Mouse (Mus musculus): ENCODE measurements at regions not wholly inside any gene's neighbourhood (a gene's known extent, or its start where the extent isn't known, plus 50 kb on each side); places are given as distances from the start of the nearest gene placed in this dataset.

- ATAC-seq (ENCODE audit: insufficient read depth) (no peak), DNase-seq (ENCODE audit: low read depth in 3 of 3, low spot score in 3 of 3) (no peak)
- Histone ChIP-seq H3K4me2 (ENCODE audit: low read depth) (no peak overlapping the region), H3K4me1 (replicated peaks; ENCODE audit: control insufficient read depth in 2 of 2, insufficient read depth in 2 of 2, low read length in 1 of 2) (no peaks in the 10 kb centered on the region), H3K9me3 (ENCODE audit: control insufficient read depth, low read length) (no peaks in the 10 kb centered on the region), H3K27me3 (ENCODE audit: control insufficient read depth, insufficient read depth, low read length) (no peaks in the 10 kb centered on the region), H3K9ac (replicated peaks) (no peak overlapping the region), H3K27ac (no peak overlapping the region), H3K36me3 (replicated peaks; ENCODE audit: control insufficient read depth, insufficient read depth, low read depth) (no peaks in the 10 kb centered on the region), H3K4me3 (ENCODE audit: insufficient read depth in 1 of 2, low read depth in 2 of 2, low read length in 2 of 2) (no peak overlapping the region)
- TF ChIP-seq CTCF (IDR thresholded peaks at IDR 0.05; ENCODE audit: low read depth) (no peak), EP300 (IDR thresholded peaks at IDR 0.05; ENCODE audit: low read depth) (no peak)
Observed at GRCm38 (mm10) chr10:16341496-16341895, 1381.5 kb upstream of the Cited2 start.

GRCm38 (mm10) chr10:16364001-16364400 is 1359.0 kb upstream of the Cited2 start:
- Histone ChIP-seq H3K9me3 (ENCODE audit: control insufficient read depth, low read length) (no peaks in the 10 kb centered on the region), H3K27ac (no peak overlapping the region), H3K4me1 (replicated peaks; ENCODE audit: control insufficient read depth in 2 of 2, insufficient read depth in 2 of 2, low read length in 1 of 2) (no peaks in the 10 kb centered on the region), H3K27me3 (ENCODE audit: control insufficient read depth, insufficient read depth, low read length) (no peaks in the 10 kb centered on the region), H3K4me3 (ENCODE audit: insufficient read depth in 1 of 2, low read depth in 2 of 2, low read length in 2 of 2) (no peak overlapping the region), H3K9ac (replicated peaks) (no peak overlapping the region), H3K4me2 (ENCODE audit: low read depth) (no peak overlapping the region), H3K36me3 (replicated peaks; ENCODE audit: control insufficient read depth, insufficient read depth, low read depth) (no peaks in the 10 kb centered on the region)
- no peak for DNase-seq (ENCODE audit: low read depth in 3 of 3, low spot score in 3 of 3)
- ATAC-seq (ENCODE audit: insufficient read depth): peak; percentile 35; the same call in 1 of the 2 replicates
- TF ChIP-seq CTCF (IDR thresholded peaks at IDR 0.05; ENCODE audit: low read depth) (no peak), EP300 (IDR thresholded peaks at IDR 0.05; ENCODE audit: low read depth) (no peak)
- WGBS (ENCODE audit: insufficient replicate concordance): 45% methylated on average over 3 of the region's 3 CpGs
